Mouse (Mus musculus): ENCODE results near the gene Fat1.

GRCm38 (mm10) chr8:45002686-45003085 is 67.4 kb downstream of the Fat1 start:
- TF ChIP-seq CTCF (IDR thresholded peaks at IDR 0.05; ENCODE audit: borderline replicate concordance, control insufficient read depth, extremely low read depth, insufficient read depth, low read length, poor library complexity), result no peak
- no peak for TF ChIP-seq POLR2A (IDR thresholded peaks at IDR 0.05; ENCODE audit: control insufficient read depth, extremely low read depth, insufficient read depth, low read length, poor library complexity)
